Mouse (Mus musculus): ENCODE data around the gene Ly6g6d.

The Ly6g6d gene

GRCm38 (mm10) chr17:35050126-35050750, 27.6 kb downstream of the Ly6g6d start:
- POLR2A ChIA-PET, result interaction anchor here (0.5 to 8.9 kb wide), 26 partner anchors 9 to 196 kb away, joined by 3 to 105 read pairs (median 4); partner anchors contain the start of gene Ddah2 (in 2 of the 4)
- CTCF ChIA-PET, result interaction anchor here in 2 of 4 experiments (0.6 to 2.1 kb wide), 5 partner anchors 9 to 478 kb away, joined by 3 to 8 read pairs (median 3); partner anchors contain the start of gene Ddah2 (in 1 of the 2)

GRCm38 (mm10) chr17:35049561-35050016, 28.3 kb downstream of the Ly6g6d start, which contains the start of gene Clic1:
TSS of gene Clic1 (plus strand) at chr17:35049966.
- CTCF ChIA-PET, result interaction anchor here in 3 of 4 experiments (0.6 to 2.1 kb wide), 7 partner anchors 10 to 477 kb away, joined by 3 to 8 read pairs (median 3); partner anchors contain the start of genes Ddah2 (in 1 of the 3) and Ltb (in 1 of the 3)
- POLR2A ChIA-PET, result interaction anchor here (0.6 to 8.9 kb wide), 20 partner anchors 10 to 197 kb away, joined by 3 to 105 read pairs (median 4); partner anchors contain the start of genes Ddah2 (in 2 of the 4) and Sapcd1 (in 1 of the 4)

GRCm38 (mm10) chr17:35048932-35049440, 28.9 kb downstream of the Ly6g6d start:
- ChIA-PET CTCF (interaction anchor here in 2 of 4 experiments (0.6 to 2.1 kb wide), 5 partner anchors 11 to 490 kb away, joined by 3 to 8 read pairs (median 4); partner anchors contain the start of genes Ddah2 (in 1 of the 2) and Ltb (in 1 of the 2)), POLR2A (interaction anchor here in 3 of 4 experiments (0.6 to 8.9 kb wide), 14 partner anchors 11 to 154 kb away, joined by 3 to 105 read pairs (median 4); partner anchors contain the start of genes Ddah2 (in 2 of the 3) and Sapcd1 (in 1 of the 3))

- ChIA-PET CTCF (interaction anchor here in 3 of 4 experiments (0.6 to 1.4 kb wide), 5 partner anchors 23 to 489 kb away, joined by 3 to 5 read pairs (median 4); no protein-coding TSS in a partner anchor), POLR2A (interaction anchor here (0.6 to 8.9 kb wide), 14 partner anchors 12 to 115 kb away, joined by 3 to 105 read pairs (median 3); partner anchors contain the start of genes Ddah2 (in 2 of the 4) and Gpank1 (in 2 of the 4))
These were observed 29.5 kb downstream of the Ly6g6d start for GRCm38 (mm10) chr17:35048149-35048931.

GRCm38 (mm10) chr17:35047688-35048087, 30.2 kb downstream of the Ly6g6d start:
- ChIA-PET CTCF (interaction anchor here in 2 of 4 experiments (0.6 to 1.4 kb wide), 2 partner anchors 40 to 63 kb away, joined by 5 to 8 read pairs; no protein-coding TSS in a partner anchor), POLR2A (interaction anchor here (0.6 to 8.9 kb wide), 12 partner anchors 12 to 105 kb away, joined by 3 to 105 read pairs (median 3); partner anchors contain the start of genes Ddah2 (in 2 of the 4) and Gpank1 (in 2 of the 4))

- CTCF ChIA-PET, result interaction anchor here in 3 of 4 experiments (1.0 to 2.6 kb wide), 12 partner anchors 12 to 120 kb away, joined by 3 to 13 read pairs (median 6); partner anchors contain the start of gene Ddah2 (in 1 of the 3)
These were observed 31.0 kb downstream of the Ly6g6d start, which contains the start of gene Msh5 for GRCm38 (mm10) chr17:35046681-35047455. TSS of gene Msh5 (minus strand) at chr17:35046745.

GRCm38 (mm10) chr17:35045807-35046680, 31.8 kb downstream of the Ly6g6d start:
- CTCF ChIA-PET, result interaction anchor here in 3 of 4 experiments (0.6 to 2.6 kb wide), 13 partner anchors 13 to 121 kb away, joined by 3 to 13 read pairs (median 5); partner anchors contain the start of gene Ddah2 (in 1 of the 3)
- POLR2A ChIA-PET, result interaction anchor here (0.5 to 8.9 kb wide), 62 partner anchors 8 to 442 kb away, joined by 3 to 105 read pairs (median 5); partner anchors contain the start of genes Ddah2 (in 3 of the 4), Sapcd1 (in 3 of the 4), D17H6S53E (in 2 of the 4) and Ddx39b (in 2 of the 4)

More at GRCm38 (mm10) chr17:35046681-35047455, 31.0 kb downstream of the Ly6g6d start, which contains the start of gene Msh5:
- POLR2A ChIA-PET, result interaction anchor here (0.6 to 8.9 kb wide), 62 partner anchors 8 to 443 kb away, joined by 3 to 105 read pairs (median 5); partner anchors contain the start of genes Ddah2 (in 3 of the 4), Sapcd1 (in 3 of the 4), D17H6S53E (in 2 of the 4) and Ddx39b (in 2 of the 4)

- POLR2A ChIA-PET, result interaction anchor here (0.5 to 8.9 kb wide), 22 partner anchors 13 to 114 kb away, joined by 3 to 105 read pairs (median 5); partner anchors contain the start of genes Ddah2 (in 2 of the 4), Sapcd1 (in 2 of the 4), Csnk2b (in 1 of the 4) and Gpank1 (in 1 of the 4)
- CTCF ChIA-PET, result interaction anchor here in 1 of 4 experiments (0.6 to 2.6 kb wide), 3 partner anchors 14 to 225 kb away, joined by 3 to 13 read pairs (median 11); partner anchors contain the start of gene Ddah2
These were observed 32.7 kb downstream of the Ly6g6d start for GRCm38 (mm10) chr17:35044904-35045806.

GRCm38 (mm10) chr17:35043794-35044193, 34.1 kb downstream of the Ly6g6d start:
- ChIA-PET POLR2A (interaction anchor here in 2 of 4 experiments (1.2 to 8.9 kb wide), 4 partner anchors 14 to 103 kb away, joined by 3 to 82 read pairs (median 10); partner anchors contain the start of gene Ddah2 (in 1 of the 2)), CTCF (interaction anchor here in 1 of 4 experiments (0.5 kb wide), 1 partner anchor 173 kb away, joined by 4 read pairs; no protein-coding TSS in a partner anchor)

- ChIA-PET CTCF (interaction anchor here in 1 of 4 experiments (0.6 kb wide), 1 partner anchor 192 kb away, joined by 6 read pairs; no protein-coding TSS in a partner anchor), POLR2A (interaction anchor here in 2 of 4 experiments (0.6 to 1.3 kb wide), 3 partner anchors 21 to 49 kb away, joined by 3 to 4 read pairs (median 3); partner anchors contain the start of gene Ly6g6e (in 1 of the 2))
These were observed 38.6 kb downstream of the Ly6g6d start for GRCm38 (mm10) chr17:35039121-35039873.

GRCm38 (mm10) chr17:35034896-35035295, 43.0 kb downstream of the Ly6g6d start:
- POLR2A ChIA-PET, result interaction anchor here in 3 of 4 experiments (0.6 to 1.5 kb wide), 6 partner anchors 11 to 135 kb away, joined by 3 to 6 read pairs (median 3); partner anchors contain the start of gene Msh5 (in 2 of the 3)

GRCm38 (mm10) chr17:35033703-35034102, 44.2 kb downstream of the Ly6g6d start:
- POLR2A ChIA-PET, result interaction anchor here in 1 of 4 experiments (0.6 kb wide), 1 partner anchor 44 kb away, joined by 3 read pairs; no protein-coding TSS in a partner anchor
- CTCF ChIA-PET, result interaction anchor here in 3 of 4 experiments (0.6 to 1.3 kb wide), 5 partner anchors 12 to 199 kb away, joined by 3 to 6 read pairs (median 4); no protein-coding TSS in a partner anchor

More at GRCm38 (mm10) chr17:35034896-35035295, 43.0 kb downstream of the Ly6g6d start:
- CTCF ChIA-PET, result interaction anchor here (0.6 to 1.5 kb wide), 6 partner anchors 14 to 81 kb away, joined by 3 to 9 read pairs (median 6); no protein-coding TSS in a partner anchor

- POLR2A ChIA-PET, result interaction anchor here in 2 of 4 experiments (0.7 to 1.2 kb wide), 6 partner anchors 11 to 209 kb away, joined by 3 to 4 read pairs (median 4); partner anchors contain the start of genes Ddah2 (in 1 of the 2) and Ddx39b (in 1 of the 2)
- CTCF ChIA-PET, result interaction anchor here in 3 of 4 experiments (0.5 to 1.2 kb wide), 5 partner anchors 38 to 606 kb away, joined by 3 to 6 read pairs (median 4); no protein-coding TSS in a partner anchor
These were observed 45.5 kb downstream of the Ly6g6d start for GRCm38 (mm10) chr17:35032323-35032870.
